Mouse (Mus musculus): ENCODE results near the gene 4931429L15Rik.

GRCm38 (mm10) chr9:46316909-46317308 is 2.9 kb downstream of the 4931429L15Rik start:
- TF ChIP-seq CTCF (IDR thresholded peaks at IDR 0.05; ENCODE audit: low read depth, low read length) (no peak), POLR2A (IDR thresholded peaks at IDR 0.05; ENCODE audit: extremely low read depth, insufficient read depth, low read length) (no peak)

Data from liver, adult 2 months (tissue).